Mouse (Mus musculus): ENCODE measurements at regions not wholly inside any gene's neighbourhood (a gene's known extent, or its start where the extent isn't known, plus 50 kb on each side); places are given as distances from the start of the nearest gene placed in this dataset.

GRCm38 (mm10) chr6:17224852-17225251 is 56.1 kb upstream of the Cav2 start:
- peak; percentile 61 for DNase-seq (ENCODE audit: low spot score)

GRCm38 (mm10) chr6:17226483-17226882 is 54.5 kb upstream of the Cav2 start:
- DNase-seq (ENCODE audit: low spot score) = no peak

All from adipocyte (in vitro differentiated cells).